Comparison of ENCODE assay signal across 8 mouse cellular contexts in genomic region chr15:102746126-102746487, GRCm38 (mm10). TPM values are rescaled to one million over a fixed set of nuclear protein-coding genes. Genes with fewer than 3 reads are reported as not detected.
A peak's percentile ranks its signal among the peaks of the same experiment; 100 is the strongest.
DNase-seq lines count a peak whose midpoint lies in the region; ATAC-seq and TF ChIP-seq lines count a peak whose summit lies in the region.

No protein-coding gene starts in this region.

- H3K27me3 ChIP-seq in heart, embryonic 11.5 days (ENCODE audit: control insufficient read depth, insufficient read depth, low read length), result peaks cover 86% of the 10 kb centered on the region
- H3K27me3 ChIP-seq in forebrain, embryonic 14.5 days (replicated peaks; ENCODE audit: control insufficient read depth, insufficient read depth, low read length), result peaks cover 26% of the 10 kb centered on the region
- H3K27me3 ChIP-seq in limb, embryonic 14.5 days (ENCODE audit: control insufficient read depth, insufficient read depth, low read length), result peaks cover 45% of the 10 kb centered on the region

- no peak for ATAC-seq in heart, embryonic 11.5 days (replicated peaks; ENCODE audit: insufficient number of reproducible peaks, low FRiP score, low TSS enrichment)
- ATAC-seq in CD4-positive, CD25-positive, alpha-beta regulatory T cell, adult 4 months, result peak; percentile 14
- ATAC-seq in forebrain, embryonic 14.5 days, result peak; percentile 26
- no peak for ATAC-seq in limb, embryonic 14.5 days (ENCODE audit: low FRiP score, low read depth)

- intact Hi-C loops in heart, postnatal 14 days (cut with DNase I), result no loop called here

- peak overlapping the region; percentile 60 for H3K4me3 ChIP-seq in heart, embryonic 11.5 days (ENCODE audit: low read depth, low read length)
- H3K4me3 ChIP-seq in forebrain, embryonic 14.5 days (ENCODE audit: low read depth, low read length), result peak overlapping the region; percentile 35
- peak overlapping the region; percentile 57 for H3K4me3 ChIP-seq in limb, embryonic 14.5 days (replicated peaks; ENCODE audit: low read length)

- no peak overlapping the region for H3K27ac ChIP-seq in heart, embryonic 11.5 days (ENCODE audit: low read depth, low read length)
- peak overlapping the region; percentile 98 for H3K27ac ChIP-seq in forebrain, embryonic 14.5 days (ENCODE audit: low read depth, low read length)
- no peak overlapping the region for H3K27ac ChIP-seq in limb, embryonic 14.5 days (replicated peaks; ENCODE audit: low read depth, low read length)

- no peaks in the 10 kb centered on the region for H3K9me3 ChIP-seq in heart, embryonic 11.5 days (replicated peaks; ENCODE audit: control insufficient read depth, low read length)
- H3K9me3 ChIP-seq in forebrain, embryonic 14.5 days (replicated peaks; ENCODE audit: control insufficient read depth, low read length), result no peaks in the 10 kb centered on the region
- no peaks in the 10 kb centered on the region for H3K9me3 ChIP-seq in limb, embryonic 14.5 days (ENCODE audit: control insufficient read depth, low read length)

- peak overlapping the region; percentile 87 for H3K4me2 ChIP-seq in heart, embryonic 11.5 days
- peak overlapping the region; percentile 86 for H3K4me2 ChIP-seq in forebrain, embryonic 14.5 days (ENCODE audit: low read length)
- H3K4me2 ChIP-seq in limb, embryonic 14.5 days (replicated peaks; ENCODE audit: low read depth, low read length, severe bottlenecking), result peak overlapping the region; percentile 97

- no peaks in the 10 kb centered on the region for H3K36me3 ChIP-seq in heart, embryonic 11.5 days (ENCODE audit: control insufficient read depth, insufficient read depth, low read length)
- H3K36me3 ChIP-seq in forebrain, embryonic 14.5 days (ENCODE audit: control insufficient read depth, insufficient read depth, low read length), result no peaks in the 10 kb centered on the region
- no peaks in the 10 kb centered on the region for H3K36me3 ChIP-seq in limb, embryonic 14.5 days (ENCODE audit: control insufficient read depth, insufficient read depth, low read length)

- TF ChIP-seq POLR2A in limb, embryonic 14.5 days (IDR thresholded peaks at IDR 0.05; ENCODE audit: borderline replicate concordance, extremely low read depth, insufficient read depth, insufficient read length), result no peak

- H3K9ac ChIP-seq in heart, embryonic 11.5 days (ENCODE audit: low read depth, low read length), result no peak overlapping the region
- H3K9ac ChIP-seq in forebrain, embryonic 14.5 days (ENCODE audit: low read length), result peak overlapping the region; percentile 77
- H3K9ac ChIP-seq in limb, embryonic 14.5 days (ENCODE audit: low read depth, low read length, severe bottlenecking), result peak overlapping the region; percentile 69; the same call in 1 of the 2 replicates

- 12% methylated on average over 11 of the region's 11 CpGs for WGBS in heart, embryonic 11.5 days (ENCODE audit: insufficient replicate concordance)
- 10% methylated on average over 11 of the region's 11 CpGs for WGBS in forebrain, embryonic 14.5 days
- WGBS in limb, embryonic 14.5 days, result 18% methylated on average over 11 of the region's 11 CpGs

- peaks cover 2% of the 10 kb centered on the region; the same call in 1 of the 2 replicates for H3K4me1 ChIP-seq in heart, embryonic 11.5 days (ENCODE audit: control insufficient read depth, insufficient read depth, low read length)
- peaks cover 51% of the 10 kb centered on the region for H3K4me1 ChIP-seq in forebrain, embryonic 14.5 days (ENCODE audit: control insufficient read depth, insufficient read depth, low read length)
- H3K4me1 ChIP-seq in limb, embryonic 14.5 days (ENCODE audit: control insufficient read depth, insufficient read depth, low read length), result peaks cover 23% of the 10 kb centered on the region

- DNase-seq in heart, postnatal 14 days, result no peak
- DNase-seq in forebrain, embryonic 14.5 days (ENCODE audit: low spot score), result peak; percentile 79
- DNase-seq in limb, embryonic 14.5 days (ENCODE audit: low spot score), result no peak
- DNase-seq in thymus, postnatal 14 days, result no peak
- no peak for DNase-seq in spleen, postnatal 4 days (ENCODE audit: low spot score in 2 of 2)
- DNase-seq in spleen, postnatal 10 days (ENCODE audit: low spot score in 2 of 2), result no peak

RNA-seq across cellular contexts. Expression of gene Calcoco1, which starts 24.1 kb away (rescaled TPM):
- 33.7 and 47.8 TPM in 2 replicates for polyA plus RNA-seq in heart, embryonic 11.5 days (2014; fragmentation: Nextera tagmentation; extraction: Ambion mirVana)
- total RNA-seq in heart, postnatal 14 days (2021), result 100 to 1,000 TPM in 1 of 2 experiments, 10 to 100 TPM in 1; 89.5 to 104 TPM
- 10 to 100 TPM; 37.8 to 60.1 TPM for polyA plus RNA-seq in CD4-positive, CD25-positive, alpha-beta regulatory T cell, adult 4 months (2017; shearing (Covaris generic))
- 48.2 and 61.2 TPM in 2 replicates for polyA plus RNA-seq in forebrain, embryonic 14.5 days (2014; fragmentation: Nextera tagmentation; extraction: Ambion mirVana)
- 54.7 and 57.5 TPM in 2 replicates for polyA plus RNA-seq in limb, embryonic 14.5 days (2012; rRNA removed)
- 56.6 and 62.9 TPM in 2 replicates for polyA plus RNA-seq in limb, embryonic 14.5 days (2014; fragmentation: Nextera tagmentation; extraction: Ambion mirVana)

Comparison
In these comparisons a context has a peak if more than half of its experiments do, and no peak if none do; other contexts are left out.
1. ATAC-seq: peak in CD4-positive, CD25-positive, alpha-beta regulatory T cell, adult 4 months (single experiment) and forebrain, embryonic 14.5 days (single experiment); none in heart, embryonic 11.5 days (single experiment) and limb, embryonic 14.5 days (single experiment).
2. Peak in every context shown above with its lines, with median percentiles within 50 percentile points of each other: H3K4me2 ChIP-seq and H3K4me3 ChIP-seq.